Mouse (Mus musculus) forelimb bud, embryonic 11.5 days (tissue): Measurements from ENCODE around the gene Sec24a.
"Not testable (repeated sequence)": the region's sequence is repeated elsewhere in the genome, so short reads cannot be mapped to it uniquely, and the experiment has no call there.

ENCODE experiments used
- DNase-seq: peaks from one replicate; pipeline ENCODE4 v3.0.0-alpha.2; 2012; ENCODE audit warnings: low read depth, low spot score

Sec24a gene

DNA sequence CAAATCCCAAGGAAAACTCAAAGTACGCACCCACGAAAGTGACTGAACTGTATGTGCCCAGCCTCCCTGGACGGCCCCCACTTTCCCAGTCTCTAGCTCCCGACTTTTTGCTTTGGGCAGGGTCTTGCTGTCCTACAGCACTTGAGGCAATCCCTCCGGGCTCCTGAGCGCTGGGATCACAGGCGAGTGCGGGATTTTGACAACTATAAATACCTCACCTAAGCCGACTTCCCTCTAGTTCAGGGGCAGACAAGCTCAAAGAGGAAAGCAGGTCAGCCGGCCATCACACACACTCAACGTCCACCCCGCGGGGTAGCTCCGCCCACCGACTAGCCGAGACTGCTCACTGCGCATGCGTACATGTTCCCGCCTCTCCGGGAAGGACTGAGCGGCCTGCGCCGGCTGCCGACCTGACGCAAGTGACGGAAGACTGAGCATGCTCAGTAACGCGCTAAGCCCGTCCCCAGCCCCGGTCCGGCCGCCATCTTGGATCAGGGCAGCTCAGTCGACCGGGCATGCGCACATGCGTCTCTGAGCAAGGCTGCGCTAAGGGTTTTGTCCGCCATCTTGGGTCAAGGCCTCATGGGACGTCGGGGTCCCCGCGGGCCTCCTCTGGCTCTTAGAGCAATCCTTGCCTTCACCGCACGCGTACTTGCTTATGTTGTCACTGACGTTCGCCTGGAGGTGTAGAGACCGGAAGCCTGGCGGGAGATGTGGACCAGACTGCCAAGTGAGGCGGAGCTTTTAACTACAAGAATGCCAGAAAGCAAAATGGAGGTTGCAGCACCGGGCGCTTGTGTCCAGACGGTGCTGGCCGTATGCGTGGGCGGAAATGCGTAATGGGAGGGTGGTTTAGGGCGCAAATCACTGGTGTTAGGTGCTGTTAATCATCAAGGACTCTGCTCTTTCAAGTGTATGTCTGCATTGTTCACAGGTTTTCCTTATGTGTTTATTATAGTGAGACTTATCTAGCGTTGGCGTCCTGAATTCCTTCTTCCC lies 74.8 kb downstream of the Sec24a start, which contains the start of gene 0610009B22Rik:
Gene 0610009B22Rik, minus strand, starts transcription at position 545 of the 999 bp plus-strand sequence.
- peak; percentile 100 for DNase-seq

DNA sequence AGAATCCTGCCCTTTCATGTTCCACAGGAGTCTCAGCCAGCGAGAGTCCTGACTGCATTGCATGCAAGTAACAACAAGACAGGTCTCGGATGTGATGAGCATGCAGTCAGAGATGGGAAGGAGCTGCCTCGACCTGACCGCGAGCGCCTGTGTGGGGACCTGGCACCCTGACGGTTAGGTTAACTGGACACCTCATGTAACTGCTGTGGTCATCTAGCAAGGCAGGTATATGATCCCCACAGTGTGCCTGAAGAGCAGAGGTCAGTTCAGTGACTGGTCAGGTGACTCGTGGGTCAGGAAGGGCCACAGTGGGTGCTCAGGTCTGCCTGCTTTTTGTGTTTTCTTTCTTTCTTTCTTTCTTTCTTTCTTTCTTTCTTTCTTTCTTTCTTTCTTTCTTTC lies 81.5 kb downstream of the Sec24a start:
- DNase-seq = no peak

DNA sequence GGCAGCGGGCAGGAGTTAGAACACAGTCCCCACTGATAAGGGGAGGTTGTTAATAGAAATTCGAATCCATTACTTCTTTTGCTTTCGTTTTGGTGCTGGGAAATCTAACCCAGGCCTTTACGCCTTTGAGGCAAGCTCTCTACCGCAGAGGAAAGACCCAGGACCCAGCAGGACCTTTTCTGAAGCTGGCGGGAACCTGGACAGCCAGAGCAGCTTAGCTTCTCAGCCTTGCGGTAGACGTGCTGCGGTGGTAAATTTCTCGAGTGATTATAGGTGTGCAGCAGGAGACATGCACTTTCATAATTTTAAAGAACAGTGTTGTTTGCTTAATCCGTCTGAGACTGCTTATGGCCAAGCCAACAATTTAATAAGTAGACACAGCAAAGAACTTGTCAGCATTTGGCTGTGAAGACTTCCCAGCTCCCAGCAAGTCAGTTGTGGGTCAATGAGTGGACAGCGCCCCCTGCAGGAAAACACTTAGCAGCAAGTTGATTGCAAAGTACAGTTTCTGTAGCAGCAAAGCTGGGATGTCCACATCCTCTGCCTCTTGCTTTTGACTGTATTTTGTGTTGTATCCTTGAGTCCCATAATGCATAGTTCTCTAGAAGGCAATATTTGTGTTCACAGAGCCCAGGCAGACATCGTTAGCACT lies 82.0 kb downstream of the Sec24a start:
- DNase-seq = peak; percentile 84

DNA sequence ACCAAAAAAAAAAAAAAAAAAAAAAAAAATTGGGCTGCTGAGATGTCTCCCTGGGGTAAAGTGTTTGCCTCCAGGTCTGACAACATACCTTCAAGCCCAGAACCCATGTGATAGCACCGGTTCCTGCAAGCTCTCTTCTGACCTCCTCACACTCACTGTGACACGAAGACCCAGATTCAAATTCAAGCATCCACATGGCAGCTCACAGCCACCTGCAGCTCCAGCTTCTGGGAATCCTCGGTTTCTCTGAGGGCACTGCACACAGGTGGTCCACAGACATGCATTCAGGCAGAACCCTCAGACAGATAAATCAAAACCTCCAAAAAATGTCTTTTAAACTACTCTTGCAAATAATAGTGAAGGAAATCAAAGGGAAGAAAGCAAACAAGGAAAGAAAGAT lies 84.0 kb downstream of the Sec24a start:
- no peak for DNase-seq

DNA sequence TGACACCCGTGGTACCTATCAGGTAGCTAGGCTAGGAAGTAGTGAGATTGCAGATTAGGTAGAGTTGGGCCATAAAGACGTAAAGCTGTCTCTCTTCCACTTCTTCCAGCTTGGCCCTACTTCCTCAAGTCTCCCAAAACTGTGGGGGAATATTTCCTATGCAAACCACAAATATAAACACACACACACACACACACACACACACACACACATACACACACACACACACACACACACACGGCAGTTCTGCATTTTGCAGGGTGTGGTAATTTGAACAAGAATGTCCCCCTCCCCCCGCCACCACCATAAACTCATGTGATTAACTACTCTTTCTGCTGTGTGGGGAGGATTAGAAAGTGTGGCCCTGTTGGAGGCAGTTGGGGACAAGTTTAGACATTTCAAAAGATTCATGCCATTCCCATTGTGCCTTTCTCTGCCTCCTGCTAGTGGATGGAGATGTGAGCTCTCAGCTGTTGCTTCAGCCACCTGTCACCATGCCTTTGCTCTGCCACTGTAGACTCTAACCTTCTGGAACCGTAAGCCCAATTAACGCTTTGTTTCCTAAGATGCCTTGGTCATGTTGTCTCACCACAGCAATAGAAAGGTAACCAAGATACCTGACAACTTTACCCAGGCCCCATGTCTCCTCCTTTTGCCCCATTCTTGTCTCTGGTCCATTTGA lies 85.6 kb downstream of the Sec24a start:
- no peak for DNase-seq

DNA sequence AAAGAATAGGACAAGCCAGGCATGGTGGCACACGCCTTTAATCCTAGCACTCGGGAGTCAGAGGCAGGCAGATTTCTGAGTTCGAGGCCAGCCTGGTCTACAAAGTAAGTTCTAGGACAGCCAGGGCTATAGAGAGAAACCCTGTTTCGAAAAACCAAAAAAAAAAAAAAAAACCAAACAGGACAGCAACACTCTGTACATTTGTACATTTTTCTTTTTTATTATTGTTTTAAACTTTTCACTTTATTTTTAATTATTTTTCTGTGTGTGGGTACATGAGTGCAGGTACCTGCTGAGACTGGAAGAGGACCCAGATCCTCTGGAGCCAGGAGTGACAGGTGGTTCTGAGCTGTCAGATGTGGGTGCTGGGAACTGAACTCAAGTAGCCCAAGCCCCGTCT lies 88.0 kb downstream of the Sec24a start:
- no peak for DNase-seq

DNA sequence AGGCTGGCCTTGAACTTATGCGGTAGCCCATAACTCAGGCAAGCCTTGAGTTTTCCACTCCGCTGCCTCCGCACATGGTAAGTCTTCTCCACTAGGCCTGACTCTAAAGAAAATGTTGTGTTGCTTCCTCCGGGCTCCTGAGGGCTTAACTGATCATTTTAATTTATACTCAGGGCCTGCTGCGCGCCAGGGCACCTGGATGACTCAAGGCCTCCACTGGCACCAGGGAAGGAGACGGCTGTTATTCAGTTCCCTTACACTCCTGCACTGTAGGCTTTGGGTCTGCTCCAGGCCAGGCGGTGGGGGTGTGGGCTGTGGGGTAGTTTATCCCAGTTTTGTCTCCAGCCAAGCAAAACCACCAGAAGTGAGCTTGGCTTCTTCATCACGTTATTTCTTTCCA lies 90.1 kb downstream of the Sec24a start:
- DNase-seq = no peak

DNA sequence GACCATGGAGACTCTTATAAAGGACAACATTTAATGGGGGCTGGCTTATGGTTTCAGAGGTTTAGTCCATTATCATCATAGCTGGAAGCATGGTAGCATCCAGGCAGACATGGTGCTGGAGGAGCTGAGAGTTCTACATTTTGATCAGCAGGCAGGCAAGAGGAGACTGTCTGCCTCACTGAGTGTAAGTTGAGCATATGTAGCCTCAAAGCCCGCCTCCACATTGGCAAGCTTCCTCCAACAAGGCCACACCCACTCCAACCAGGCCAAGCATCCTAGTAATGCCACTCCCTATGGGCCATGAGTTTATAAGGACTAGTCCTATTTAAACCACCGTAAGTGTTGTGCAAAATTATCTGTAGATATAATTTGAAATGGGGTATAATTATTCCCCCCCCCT lies 92.1 kb downstream of the Sec24a start:
- no peak for DNase-seq

DNA sequence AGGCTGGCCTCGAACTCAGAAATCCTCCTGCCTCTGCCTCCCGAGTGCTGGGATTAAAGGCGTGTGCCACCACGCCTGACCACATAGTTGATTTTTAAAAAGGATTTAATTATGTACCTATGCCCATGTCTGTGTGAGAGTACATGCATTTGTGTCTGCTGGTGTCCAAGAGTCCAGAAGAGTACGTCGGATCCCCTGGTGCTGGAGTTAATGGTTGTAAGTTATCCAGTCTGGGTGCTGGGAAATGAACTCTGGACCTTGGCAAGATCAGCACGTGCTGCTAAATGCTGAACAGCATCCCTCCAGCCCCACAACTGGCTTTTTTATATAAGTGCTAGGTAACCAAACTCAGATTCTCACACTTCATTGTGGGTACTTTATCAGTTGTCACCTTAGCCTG lies 92.6 kb downstream of the Sec24a start:
- DNase-seq = no peak

DNA sequence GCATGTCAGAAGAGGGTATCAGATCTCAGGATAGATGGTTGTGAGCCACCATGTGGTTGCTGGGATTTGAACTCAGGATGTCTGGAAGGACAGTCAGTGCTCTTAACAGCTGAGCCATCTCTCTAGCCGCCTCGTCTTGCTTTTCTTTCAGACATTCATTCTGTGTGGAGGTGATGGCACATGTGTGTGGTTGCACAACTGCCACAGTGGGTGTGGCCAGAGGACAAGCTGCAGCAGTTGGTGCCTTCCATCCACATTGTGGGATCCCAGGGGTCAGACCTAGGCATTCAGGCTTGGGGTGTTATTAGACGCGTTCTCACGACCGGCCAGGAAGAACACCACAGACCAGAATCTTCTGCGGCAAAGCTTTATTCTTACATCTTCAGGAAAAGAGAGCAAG lies 98.7 kb downstream of the Sec24a start:
- DNase-seq = not testable (repeated sequence)

DNA sequence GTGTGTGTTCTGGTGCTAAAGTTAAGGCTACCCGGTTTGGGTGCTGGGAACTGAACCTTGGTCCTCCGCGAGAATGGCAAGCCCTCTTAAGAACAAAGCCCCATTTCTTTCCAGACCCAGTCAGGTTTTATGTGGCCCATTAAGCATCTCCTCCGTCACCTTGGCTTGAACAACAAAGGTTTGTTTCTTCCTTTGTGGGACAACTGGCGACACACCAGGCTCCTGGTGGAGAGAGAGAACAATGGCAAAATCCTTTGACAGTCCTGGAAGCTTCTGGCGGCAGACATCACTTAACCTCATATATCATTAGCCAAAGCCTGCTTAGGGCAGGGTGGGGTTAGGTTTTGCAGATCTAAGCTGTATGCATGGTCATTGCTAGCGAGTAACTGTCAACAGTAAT lies 100.8 kb downstream of the Sec24a start:
- DNase-seq = no peak

DNA sequence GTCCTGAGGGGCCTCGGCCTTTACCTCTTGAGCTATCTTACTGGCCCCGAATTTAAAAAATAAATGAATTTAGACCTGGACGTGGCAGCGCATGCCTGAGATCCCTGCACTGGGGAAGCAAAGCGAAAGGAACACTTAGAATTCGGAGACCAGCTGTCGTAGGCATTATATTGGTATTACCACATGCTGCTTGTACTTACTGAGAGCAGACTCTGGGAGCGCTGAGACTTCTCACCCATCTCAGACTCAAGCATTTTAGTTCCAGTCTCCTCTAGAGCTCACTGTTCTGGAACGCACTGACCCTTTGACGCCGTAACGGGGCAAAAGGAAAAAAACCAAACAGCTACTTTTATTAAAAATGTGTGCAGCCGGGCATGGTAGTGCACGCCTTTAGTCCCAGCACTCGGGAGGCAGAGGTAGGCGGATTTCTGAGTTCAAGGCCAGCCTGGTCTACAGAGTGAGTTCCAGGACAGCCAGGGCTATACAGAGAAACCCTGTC lies 101.5 kb downstream of the Sec24a start:
- no peak for DNase-seq

DNA sequence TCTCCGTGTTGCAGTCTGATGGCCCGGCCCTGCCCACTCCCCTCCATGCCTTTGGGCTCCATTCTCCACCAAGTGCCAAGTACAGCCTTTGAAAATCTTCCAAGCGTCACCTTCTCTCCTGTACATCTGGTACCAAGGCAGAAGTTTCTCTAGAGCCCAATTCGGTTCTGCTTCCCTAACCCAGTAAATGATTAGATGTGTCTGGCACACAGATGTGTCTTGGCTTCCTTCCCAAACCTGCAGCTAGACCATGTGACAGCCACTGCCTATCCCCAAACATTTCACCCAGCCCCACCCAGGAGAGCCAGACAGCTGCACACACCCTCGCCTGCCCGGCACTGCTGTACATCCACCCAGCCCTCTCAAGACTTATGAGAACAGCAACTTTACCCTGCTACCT lies 104.7 kb downstream of the Sec24a start:
- no peak for DNase-seq

DNA sequence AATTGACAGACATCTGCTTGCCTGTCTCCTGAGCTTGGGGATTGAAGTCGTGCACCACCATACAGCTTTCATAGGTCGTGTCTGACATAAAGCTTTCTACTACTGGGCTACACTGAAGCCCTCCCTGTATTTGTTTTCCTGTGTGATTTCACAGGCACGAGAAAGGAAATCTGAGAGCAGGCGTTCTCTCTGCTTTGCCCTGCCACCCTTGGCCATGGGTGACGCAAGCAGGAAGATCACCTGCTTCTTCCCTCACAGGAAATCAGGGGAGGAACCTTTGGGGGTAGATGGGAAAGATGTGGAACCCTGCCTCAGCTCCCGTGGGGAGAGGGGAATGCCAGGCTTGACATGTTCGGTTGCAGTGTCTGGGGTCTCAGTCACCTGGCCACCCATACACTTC lies 105.1 kb downstream of the Sec24a start:
- no peak for DNase-seq

DNA sequence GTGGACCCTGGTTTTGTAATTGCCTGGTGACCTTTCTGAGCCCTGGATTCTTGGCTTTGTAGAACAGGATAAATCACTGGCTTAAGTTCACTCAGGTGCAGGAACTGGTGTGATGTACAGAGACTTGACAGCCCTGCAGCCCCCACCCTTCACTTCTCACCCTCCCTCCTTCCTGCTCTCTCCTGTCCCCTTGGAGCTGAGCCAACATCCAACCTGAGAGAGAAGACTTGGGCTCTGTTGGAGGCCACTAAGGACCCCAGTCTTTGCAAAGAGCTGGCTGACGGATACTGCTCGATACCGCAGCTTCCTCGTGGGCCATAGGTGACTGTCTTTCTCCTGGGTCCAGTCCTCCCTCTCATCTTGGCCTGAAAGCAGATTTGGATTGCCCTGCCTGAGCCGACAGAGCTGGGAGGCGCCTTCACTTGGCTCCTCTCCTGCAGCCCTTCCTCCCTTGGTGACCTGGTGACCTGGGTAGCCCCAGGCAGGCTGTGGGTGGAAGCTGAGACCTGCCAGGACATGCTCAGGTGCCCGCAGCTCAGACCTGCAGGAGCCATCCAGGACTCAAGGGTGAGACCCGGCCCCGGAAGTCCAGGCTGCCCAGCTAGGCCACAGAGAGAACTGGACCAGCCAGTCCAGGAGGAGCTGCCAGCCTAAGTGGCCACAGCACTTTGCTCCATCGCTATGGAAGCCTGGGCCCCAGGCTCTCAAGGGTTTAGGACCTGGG lies 106.5 kb downstream of the Sec24a start:
- DNase-seq = no peak

DNA sequence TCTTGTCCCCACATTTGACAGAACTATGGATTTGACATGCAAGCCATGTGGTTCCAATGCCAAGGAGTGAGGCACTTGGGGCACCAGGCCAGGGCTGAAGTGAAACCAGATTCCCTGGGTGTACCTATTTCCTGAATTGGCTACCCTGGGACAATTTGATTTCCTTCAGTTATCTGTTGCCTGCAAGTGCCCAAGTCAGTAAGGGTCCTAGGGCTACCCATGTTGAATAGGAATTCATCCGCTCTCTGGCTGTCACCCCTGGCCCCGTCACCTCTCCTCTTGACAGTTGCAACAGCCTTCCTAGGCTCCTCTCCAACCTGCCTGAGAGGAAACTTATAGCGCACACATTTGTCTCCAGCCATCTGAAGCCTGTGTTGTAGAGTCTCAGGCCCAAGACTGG lies 108.5 kb downstream of the Sec24a start:
- no peak for DNase-seq

DNA sequence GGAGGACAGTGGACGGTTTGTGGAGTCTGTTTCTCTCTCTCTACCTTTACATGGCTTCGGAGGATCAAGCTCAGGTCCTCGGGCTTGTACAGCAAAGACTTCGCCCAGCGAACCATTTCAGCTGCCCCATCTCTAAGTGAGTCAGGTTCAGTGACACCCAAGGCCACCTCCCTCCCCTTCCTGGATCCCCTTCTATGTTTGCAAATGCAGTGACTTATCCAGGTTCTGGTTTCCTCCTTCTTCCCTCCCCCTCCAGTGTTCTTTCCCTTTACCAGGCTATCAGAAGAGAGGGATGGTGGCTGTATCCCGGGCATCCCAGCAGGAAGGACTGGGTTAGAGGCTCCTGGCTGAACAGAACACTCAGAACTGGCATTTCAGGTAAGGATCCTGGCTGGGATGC lies 109.7 kb downstream of the Sec24a start:
- no peak for DNase-seq

DNA sequence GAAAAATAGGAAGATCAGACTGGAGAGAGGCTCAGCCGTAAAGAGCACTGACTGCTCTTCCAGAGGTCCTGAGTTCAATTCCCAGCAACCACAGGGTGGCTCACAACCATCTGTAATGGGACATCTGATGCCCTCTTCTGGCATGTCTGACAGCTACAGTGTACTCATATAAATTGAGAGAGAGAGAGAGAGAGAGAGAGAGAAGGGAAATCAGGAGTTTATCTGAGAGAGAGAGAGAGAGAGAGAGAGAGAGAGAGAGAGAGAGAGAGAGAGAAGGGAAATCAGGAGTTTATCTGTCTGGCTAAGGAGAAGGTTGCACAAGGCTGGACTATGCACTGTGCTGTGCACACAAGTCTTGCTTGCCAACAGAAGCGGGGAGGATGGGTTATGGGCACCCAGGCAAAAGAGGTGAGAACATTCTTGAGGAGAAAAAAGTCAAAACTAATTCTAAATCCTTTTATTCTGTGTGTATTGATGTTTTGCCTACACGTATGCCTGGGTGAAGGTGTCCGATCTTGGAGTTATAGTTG lies 110.5 kb downstream of the Sec24a start:
- DNase-seq = no peak

DNA sequence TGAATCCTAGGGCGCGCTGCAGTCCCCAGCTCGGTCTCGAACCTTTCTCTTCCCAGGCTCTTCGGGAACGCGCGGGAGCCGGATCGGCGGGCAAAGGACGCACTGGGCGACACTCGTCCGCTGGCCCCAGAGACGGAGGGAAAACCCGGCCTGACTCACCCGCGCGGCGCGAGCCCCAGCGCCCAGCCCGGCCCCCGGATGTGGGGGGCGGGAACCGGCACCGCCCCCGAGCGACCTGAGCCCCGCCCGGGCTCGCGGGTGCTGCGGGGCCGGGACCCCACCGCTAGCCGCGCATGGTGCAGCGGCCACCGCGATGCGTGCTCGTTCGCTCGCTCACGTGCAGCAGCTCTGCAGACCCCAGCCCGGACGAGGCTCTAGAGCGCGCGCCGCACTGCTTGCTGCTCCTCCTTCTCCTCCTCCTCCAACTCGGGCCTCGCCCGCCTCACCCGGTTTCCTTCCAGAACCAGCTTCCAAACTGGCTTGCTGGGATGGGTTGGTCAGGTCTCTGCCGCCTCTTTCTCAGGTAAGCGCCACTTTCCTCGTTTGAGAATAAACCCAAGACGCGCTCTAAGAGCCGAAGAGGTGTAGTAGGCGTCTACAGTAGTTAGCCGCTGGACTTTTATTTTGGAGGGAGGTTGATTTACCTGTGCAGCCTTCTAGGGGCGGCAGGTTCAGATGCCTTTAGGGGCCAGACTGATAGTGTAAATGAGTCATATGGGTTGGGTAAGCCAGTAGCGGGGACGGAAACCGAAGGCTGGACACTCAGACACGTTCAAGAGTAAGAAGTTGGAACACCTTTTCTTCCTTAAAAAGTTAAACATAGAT lies 112.5 kb downstream of the Sec24a start, which contains the start of the genes N4bp3 and D930048N14Rik:
Gene N4bp3, minus strand, starts transcription at position 152 of the 825 bp plus-strand sequence.
Gene D930048N14Rik, plus strand, starts transcription at position 264 of the 825 bp plus-strand sequence.
- DNase-seq = peak; percentile 70

DNA sequence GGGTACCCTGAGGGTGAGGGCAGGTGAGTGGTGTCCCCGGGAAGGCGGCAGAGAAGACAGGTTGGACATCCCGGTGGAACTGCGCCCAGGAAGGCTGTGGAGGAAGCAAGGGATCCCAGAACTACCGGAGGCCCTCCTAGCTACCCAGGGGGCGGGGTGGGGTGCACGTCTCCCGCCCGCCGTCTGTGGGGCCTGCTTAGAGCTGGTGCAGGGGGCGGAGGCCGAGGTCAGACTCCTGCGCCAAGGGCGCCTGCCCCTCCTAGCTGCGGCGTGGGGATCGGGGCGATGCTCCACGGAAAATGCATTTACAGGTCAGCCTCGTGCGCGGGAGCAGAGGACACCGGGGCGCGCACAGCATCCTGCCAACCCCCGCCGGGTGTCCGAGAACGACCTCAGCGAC lies 113.2 kb downstream of the Sec24a start:
- no peak for DNase-seq
